Mouse (Mus musculus): ENCODE data around the gene Bcl7c. TPM values are rescaled to one million over a fixed set of nuclear protein-coding genes. Genes with fewer than 3 reads are reported as not detected.
A peak's percentile ranks its signal among the peaks of the same experiment; 100 is the strongest.
"Not testable (repeated sequence)": the region's sequence is repeated elsewhere in the genome, so short reads cannot be mapped to it uniquely, and the experiment has no call there.

Gene Bcl7c
- polyA plus RNA-seq, 1 experiment = 69.0 TPM

DNA sequence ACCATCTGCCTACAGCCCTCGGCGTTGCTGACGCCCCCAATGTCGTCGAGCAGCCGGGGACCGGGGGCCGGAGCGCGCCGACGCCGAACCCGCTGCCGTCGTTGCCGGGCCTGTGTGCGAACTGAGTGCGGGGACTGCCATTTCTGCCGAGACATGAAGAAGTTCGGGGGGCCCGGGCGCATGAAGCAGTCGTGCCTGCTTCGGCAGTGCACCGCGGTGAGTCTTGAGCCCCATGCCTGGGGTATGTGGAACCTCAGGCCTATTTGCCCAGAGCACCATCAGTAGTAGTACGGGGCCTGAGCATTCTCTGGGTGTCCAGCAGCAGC, 39.5 kb upstream of the Bcl7c start:
- H3K36me3 ChIP-seq (ENCODE audit: control insufficient read depth, insufficient read depth, low read length) = peaks cover 2% of the 10 kb centered on the region; the same call in 1 of the 2 replicates

DNA sequence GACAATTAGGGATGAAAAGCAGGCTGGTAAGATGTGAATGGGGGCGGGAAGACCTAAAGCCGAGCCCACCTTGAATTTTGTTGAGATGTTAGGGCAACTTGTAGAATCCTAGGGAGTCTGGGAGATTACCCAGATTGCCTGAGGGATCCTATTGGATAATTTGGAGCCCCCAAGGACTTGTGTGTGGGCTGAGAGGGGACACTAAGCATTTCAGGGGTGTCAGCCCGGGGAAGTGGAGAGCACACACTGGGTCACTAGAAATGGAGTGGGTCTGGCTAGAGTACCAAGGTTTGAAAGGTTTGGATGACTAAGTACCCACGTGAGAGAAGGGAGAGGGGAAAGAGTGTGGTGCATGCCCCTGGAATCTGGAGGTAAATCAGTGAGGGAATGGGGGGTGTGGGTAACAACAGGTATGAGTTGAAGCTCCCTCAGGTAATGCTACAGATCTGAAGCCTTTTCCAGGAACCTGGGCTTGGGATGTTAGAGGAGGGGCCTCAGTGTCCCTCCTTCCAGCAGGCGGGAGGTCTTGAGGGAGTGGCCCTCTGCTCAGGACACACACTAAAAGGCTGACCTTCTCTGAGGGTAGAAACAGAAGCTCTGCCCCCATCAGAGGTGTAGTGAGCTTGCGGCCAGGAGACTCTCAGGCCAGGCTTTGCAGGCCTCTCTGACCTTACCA, 39.0 kb upstream of the Bcl7c start:
- Histone ChIP-seq H3K36me3 (ENCODE audit: control insufficient read depth, insufficient read depth, low read length) (peaks cover 2% of the 10 kb centered on the region; the same call in 1 of the 2 replicates), H3K27ac (ENCODE audit: control insufficient read depth, insufficient read depth, low read depth, low read length) (peak overlapping the region; percentile 19), H3K4me1 (ENCODE audit: control insufficient read depth, insufficient read depth, low read length) (peaks cover 4% of the 10 kb centered on the region; the same call in 1 of the 2 replicates), H3K27me3 (ENCODE audit: control insufficient read depth, insufficient read depth, low read length) (no peaks in the 10 kb centered on the region), H3K4me3 (ENCODE audit: control insufficient read depth, low read depth, low read length) (peak overlapping the region; percentile 52)
- TF ChIP-seq POLR2A (IDR thresholded peaks at IDR 0.05; ENCODE audit: control insufficient read depth, low read depth, low read length) (peak; percentile 45; the same call in 1 of the 2 replicates), CTCF (IDR thresholded peaks at IDR 0.05; ENCODE audit: control insufficient read depth, insufficient read depth, insufficient replicate concordance, low read depth, low read length) (no peak)

More for the DNA sequence above, 39.5 kb upstream of the Bcl7c start:
- no peak for TF ChIP-seq CTCF (IDR thresholded peaks at IDR 0.05; ENCODE audit: control insufficient read depth, insufficient read depth, insufficient replicate concordance, low read depth, low read length)
- TF ChIP-seq POLR2A (IDR thresholded peaks at IDR 0.05; ENCODE audit: control insufficient read depth, low read depth, low read length) = no peak
- Histone ChIP-seq H3K27me3 (ENCODE audit: control insufficient read depth, insufficient read depth, low read length) (no peaks in the 10 kb centered on the region), H3K27ac (ENCODE audit: control insufficient read depth, insufficient read depth, low read depth, low read length) (peak overlapping the region; percentile 5), H3K4me3 (ENCODE audit: control insufficient read depth, low read depth, low read length) (peak overlapping the region; percentile 52), H3K4me1 (ENCODE audit: control insufficient read depth, insufficient read depth, low read length) (peaks cover 4% of the 10 kb centered on the region; the same call in 1 of the 2 replicates)

DNA sequence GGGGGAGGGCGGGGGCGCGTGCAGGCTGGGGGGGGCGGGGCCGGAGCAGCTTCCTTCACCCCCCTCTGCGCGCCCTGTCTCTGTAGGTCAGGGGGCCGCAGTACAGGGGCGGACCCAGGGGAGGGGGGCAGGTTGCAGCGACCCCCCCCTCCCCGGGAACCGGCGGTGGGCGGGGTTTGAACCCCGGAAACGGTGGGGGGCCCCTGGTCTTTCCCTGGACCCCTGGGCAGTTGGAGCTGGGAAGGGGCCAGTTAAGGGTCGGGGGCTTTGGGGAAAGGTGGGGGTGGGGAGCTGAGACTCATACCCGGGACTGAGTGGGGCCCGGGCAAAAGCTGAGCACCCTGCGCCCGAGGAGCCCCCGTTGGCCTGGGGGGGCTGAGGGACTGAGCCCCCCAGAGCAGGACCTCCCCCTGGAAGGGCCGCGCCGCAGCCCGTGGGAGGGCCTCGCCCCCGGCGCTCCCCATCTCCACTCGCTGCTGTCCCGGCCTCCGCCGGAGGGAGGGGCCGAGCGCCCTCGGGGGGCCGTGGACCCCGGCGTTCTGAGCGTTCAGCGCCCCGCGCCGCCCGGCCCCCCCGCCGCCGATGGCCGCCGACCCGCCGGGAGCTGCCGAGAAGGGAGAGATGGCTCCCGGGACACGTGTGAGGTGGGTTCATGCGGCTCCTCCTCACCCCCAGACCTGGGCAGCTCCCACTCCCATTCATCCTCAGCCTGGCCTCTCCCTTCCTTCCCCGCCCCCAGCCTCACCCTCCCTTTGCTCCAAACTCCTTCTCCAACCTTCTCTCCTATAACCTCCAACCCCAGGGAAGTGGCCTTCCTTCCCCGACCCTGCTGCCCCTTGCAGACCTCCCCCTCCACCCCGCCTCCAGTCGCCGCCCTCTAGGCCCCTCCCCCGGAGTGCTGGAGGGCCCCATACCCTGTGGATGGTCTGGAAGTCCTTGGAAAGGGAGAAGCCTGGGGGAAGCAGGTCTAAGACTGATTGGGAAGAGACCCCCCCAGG, 38.1 kb upstream of the Bcl7c start:
- Histone ChIP-seq H3K36me3 (ENCODE audit: control insufficient read depth, insufficient read depth, low read length) (peaks cover 2% of the 10 kb centered on the region; the same call in 1 of the 2 replicates), H3K4me3 (ENCODE audit: control insufficient read depth, low read depth, low read length) (peak overlapping the region; percentile 81), H3K27me3 (ENCODE audit: control insufficient read depth, insufficient read depth, low read length) (no peaks in the 10 kb centered on the region), H3K4me1 (ENCODE audit: control insufficient read depth, insufficient read depth, low read length) (peaks cover 4% of the 10 kb centered on the region; the same call in 1 of the 2 replicates), H3K27ac (ENCODE audit: control insufficient read depth, insufficient read depth, low read depth, low read length) (peak overlapping the region; percentile 19; the same call in 1 of the 2 replicates)
- no peak for TF ChIP-seq POLR2A (IDR thresholded peaks at IDR 0.05; ENCODE audit: control insufficient read depth, low read depth, low read length)
- TF ChIP-seq CTCF (IDR thresholded peaks at IDR 0.05; ENCODE audit: control insufficient read depth, insufficient read depth, insufficient replicate concordance, low read depth, low read length) = no peak

DNA sequence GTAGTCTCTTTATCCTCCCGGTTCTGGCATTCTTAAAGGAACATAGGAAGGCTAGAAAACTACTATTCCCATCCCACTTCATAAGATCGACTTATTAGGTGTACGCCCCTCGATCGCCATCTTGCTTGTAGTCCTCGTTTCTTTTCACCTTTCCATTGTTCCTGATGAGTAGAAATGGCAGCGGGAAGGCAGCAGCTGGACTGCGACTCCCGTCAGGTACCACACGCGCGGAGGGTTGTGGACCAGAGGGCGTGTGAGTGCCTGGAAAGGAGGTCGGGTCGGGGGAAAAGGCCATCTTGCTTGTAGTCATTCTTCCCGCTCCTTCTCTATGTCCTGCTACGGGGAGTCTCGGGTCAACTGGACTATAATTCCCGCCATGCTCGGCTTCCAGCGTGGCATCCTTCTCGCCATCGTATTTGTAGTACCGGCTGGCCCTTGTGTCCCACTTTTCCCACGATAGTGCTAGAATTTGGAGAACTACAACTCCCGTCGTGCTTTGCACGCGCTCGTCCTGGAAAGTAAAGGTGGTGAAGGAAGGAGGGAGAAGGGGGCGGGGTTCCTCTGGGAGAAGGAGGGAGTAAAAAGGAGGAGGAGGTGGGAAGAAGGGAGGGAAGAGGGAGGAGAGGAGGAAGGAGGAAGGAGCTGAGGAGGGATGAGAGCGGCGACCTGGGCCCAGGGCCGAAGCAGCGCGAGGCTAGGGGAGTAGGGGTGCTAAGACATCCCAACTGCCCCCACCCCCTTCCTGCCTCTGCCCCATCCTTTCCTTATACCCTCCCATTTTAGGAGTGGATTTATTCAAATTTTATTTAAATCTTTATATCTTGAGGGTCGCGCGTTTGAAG, 37.1 kb upstream of the Bcl7c start:
- Histone ChIP-seq H3K27me3 (ENCODE audit: control insufficient read depth, insufficient read depth, low read length) (no peaks in the 10 kb centered on the region), H3K27ac (ENCODE audit: control insufficient read depth, insufficient read depth, low read depth, low read length) (peak overlapping the region; percentile 81), H3K4me1 (ENCODE audit: control insufficient read depth, insufficient read depth, low read length) (peaks cover 4% of the 10 kb centered on the region; the same call in 1 of the 2 replicates), H3K4me3 (ENCODE audit: control insufficient read depth, low read depth, low read length) (peak overlapping the region; percentile 84), H3K36me3 (ENCODE audit: control insufficient read depth, insufficient read depth, low read length) (no peaks in the 10 kb centered on the region; the same call in 1 of the 2 replicates)
- no peak for TF ChIP-seq CTCF (IDR thresholded peaks at IDR 0.05; ENCODE audit: control insufficient read depth, insufficient read depth, insufficient replicate concordance, low read depth, low read length)
- peak; percentile 35; the same call in 1 of the 2 replicates for TF ChIP-seq POLR2A (IDR thresholded peaks at IDR 0.05; ENCODE audit: control insufficient read depth, low read depth, low read length)

DNA sequence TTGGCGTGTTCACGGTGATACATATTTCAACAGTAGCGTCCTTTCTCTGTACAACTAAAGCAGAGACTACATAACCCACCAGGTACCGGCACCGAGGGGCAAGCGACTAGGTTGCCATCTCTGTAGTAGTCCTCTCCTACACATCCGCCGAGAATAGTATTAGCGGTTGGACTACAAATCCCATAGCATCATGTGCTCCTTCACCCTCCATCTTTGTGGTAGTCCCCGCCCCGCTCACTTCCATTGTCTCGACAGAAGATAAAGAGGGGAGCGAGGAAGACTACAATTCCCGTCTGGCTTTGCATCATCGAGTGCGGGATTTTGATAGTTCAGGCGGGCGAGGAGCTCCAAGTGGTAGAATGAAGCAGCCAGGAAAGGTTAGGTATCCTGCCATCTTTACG, 36.5 kb upstream of the Bcl7c start:
- Histone ChIP-seq H3K27ac (ENCODE audit: control insufficient read depth, insufficient read depth, low read depth, low read length) (peak overlapping the region; percentile 81), H3K4me1 (ENCODE audit: control insufficient read depth, insufficient read depth, low read length) (peaks cover 4% of the 10 kb centered on the region; the same call in 1 of the 2 replicates), H3K27me3 (ENCODE audit: control insufficient read depth, insufficient read depth, low read length) (no peaks in the 10 kb centered on the region), H3K36me3 (ENCODE audit: control insufficient read depth, insufficient read depth, low read length) (no peaks in the 10 kb centered on the region; the same call in 1 of the 2 replicates), H3K4me3 (ENCODE audit: control insufficient read depth, low read depth, low read length) (peak overlapping the region; percentile 84)
- peak; percentile 26; the same call in 1 of the 2 replicates for TF ChIP-seq POLR2A (IDR thresholded peaks at IDR 0.05; ENCODE audit: control insufficient read depth, low read depth, low read length)
- no peak for TF ChIP-seq CTCF (IDR thresholded peaks at IDR 0.05; ENCODE audit: control insufficient read depth, insufficient read depth, insufficient replicate concordance, low read depth, low read length)

DNA sequence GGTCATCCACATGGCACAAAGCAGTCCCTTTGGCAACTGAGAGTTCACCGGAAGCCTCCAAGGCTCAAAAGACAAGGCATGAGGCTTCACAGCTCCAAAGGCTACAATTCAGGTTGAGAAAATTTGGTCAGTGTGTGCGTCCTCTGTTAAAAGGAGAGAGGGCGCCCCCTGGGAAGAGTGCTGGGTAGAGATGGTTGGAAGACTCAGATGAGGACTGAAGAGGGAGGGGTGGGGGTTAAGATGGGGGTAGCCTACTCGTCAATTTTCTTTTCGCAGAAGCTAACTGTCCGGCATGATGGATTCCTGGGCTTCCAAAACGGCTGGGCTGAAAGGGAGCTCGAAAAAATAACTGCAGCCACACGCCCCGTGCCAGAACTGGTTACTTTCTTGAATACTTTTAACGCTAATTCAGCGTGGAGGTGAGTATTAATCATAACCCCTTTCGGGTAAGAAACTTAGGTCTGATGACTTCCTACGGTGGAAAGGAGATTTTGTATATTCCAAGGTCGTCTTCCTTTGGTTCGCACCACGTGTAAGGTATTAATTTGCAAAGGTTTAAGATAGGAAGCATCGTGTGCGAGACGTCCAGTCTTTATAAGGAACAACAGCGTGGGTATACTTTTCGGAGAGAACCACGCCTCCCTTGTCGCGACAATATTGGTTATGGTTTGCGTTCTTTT, 35.8 kb upstream of the Bcl7c start, which contains the start of gene Fbxl19:
Fbxl19 (plus strand) TSS at position 178 of the 680 bp plus-strand sequence.
- peak within 1 kb of the TSS; percentile 84 for H3K4me3 ChIP-seq (ENCODE audit: control insufficient read depth, low read depth, low read length)
- no peaks in the 10 kb centered on the region for H3K27me3 ChIP-seq (ENCODE audit: control insufficient read depth, insufficient read depth, low read length)
- peaks cover 4% of the 10 kb centered on the region; the same call in 1 of the 2 replicates for H3K4me1 ChIP-seq (ENCODE audit: control insufficient read depth, insufficient read depth, low read length)
- H3K36me3 ChIP-seq (ENCODE audit: control insufficient read depth, insufficient read depth, low read length) = no peaks in the 10 kb centered on the region
- peak within 1 kb of the TSS; percentile 81 for H3K27ac ChIP-seq (ENCODE audit: control insufficient read depth, insufficient read depth, low read depth, low read length)
- no peak for TF ChIP-seq POLR2A (IDR thresholded peaks at IDR 0.05; ENCODE audit: control insufficient read depth, low read depth, low read length)
- TF ChIP-seq CTCF (IDR thresholded peaks at IDR 0.05; ENCODE audit: control insufficient read depth, insufficient read depth, insufficient replicate concordance, low read depth, low read length) = peak; percentile 11; the same call in 1 of the 2 replicates

DNA sequence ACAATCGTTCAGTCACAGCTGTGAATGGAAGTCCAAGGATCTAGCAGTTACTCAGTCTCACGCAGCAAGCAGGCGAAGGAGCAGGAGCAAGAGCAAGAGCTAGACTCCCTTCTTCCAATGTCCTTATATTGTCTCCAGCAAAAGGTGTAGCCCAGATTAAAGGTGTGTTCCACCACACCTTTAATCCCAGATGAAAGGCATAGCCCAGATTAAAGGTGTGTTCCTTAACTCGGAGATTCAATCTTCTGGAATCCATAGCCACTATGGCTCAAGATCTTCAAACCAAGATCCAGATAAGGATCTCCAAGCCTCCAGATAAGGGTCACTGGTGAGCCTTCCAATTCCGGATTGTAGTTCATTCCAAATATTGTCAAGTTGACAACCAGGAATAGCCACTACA, 23.3 kb upstream of the Bcl7c start, which contains the start of gene Ctf2:
Ctf2 (minus strand) TSS at position 101 of the 400 bp plus-strand sequence.
- not testable (repeated sequence) for H3K4me3 ChIP-seq (ENCODE audit: control insufficient read depth, low read depth, low read length); H3K4me1 ChIP-seq (ENCODE audit: control insufficient read depth, insufficient read depth, low read length); H3K27me3 ChIP-seq (ENCODE audit: control insufficient read depth, insufficient read depth, low read length); H3K27ac ChIP-seq (ENCODE audit: control insufficient read depth, insufficient read depth, low read depth, low read length); H3K36me3 ChIP-seq (ENCODE audit: control insufficient read depth, insufficient read depth, low read length)

Data from testis, adult 2 months (tissue).